Mouse (Mus musculus) cortical plate, adult 2 months (tissue): ENCODE data around the gene Mast1. TPM values are rescaled to one million over a fixed set of nuclear protein-coding genes. Genes with fewer than 3 reads are reported as not detected.

Source experiments
- H3K27ac ChIP-seq: fragments of 200-500 bp; 2 replicates; pipeline ENCODE4 v1.5.1; 2012; ENCODE audit warnings: low read length, control low read depth, inconsistent platforms; ENCODE audit not compliant: insufficient read depth
- H3K4me1 ChIP-seq: fragments of 200-500 bp; 2 replicates; pipeline ENCODE4 v1.6.1; 2011; ENCODE audit warnings: low read length; ENCODE audit not compliant: control insufficient read depth, insufficient read depth
- H3K4me3 ChIP-seq: fragments of 200-500 bp; 2 replicates; pipeline ENCODE4 v1.5.1; 2011; ENCODE audit warnings: mild to moderate bottlenecking, low read length, control low read depth; ENCODE audit not compliant: insufficient read depth
- CTCF ChIP-seq: fragments of 200-500 bp; IDR thresholded peaks from 2 replicates; pipeline ENCODE4 v1.5.1; 2011; ENCODE audit warnings: mild to moderate bottlenecking, control low read depth, low read length; ENCODE audit not compliant: insufficient read depth; ENCODE audit errors: extremely low read depth
- POLR2A ChIP-seq: fragments of 200-500 bp; IDR thresholded peaks from 2 replicates; pipeline ENCODE4 v1.6.1; 2011; ENCODE audit warnings: mild to moderate bottlenecking, low read length, control low read depth; ENCODE audit not compliant: insufficient read depth; ENCODE audit errors: extremely low read depth
- polyA plus RNA-seq: library from polyadenylated mRNA; depleted of rRNA; stranded (reverse); fragments of >200 nt; gene quantifications from 2 replicates; pipeline ENCODE4 v1.2.3, GENCODE M21; 2012

Mast1 gene
- polyA plus RNA-seq, 1 experiment = 76.0 TPM

DNA sequence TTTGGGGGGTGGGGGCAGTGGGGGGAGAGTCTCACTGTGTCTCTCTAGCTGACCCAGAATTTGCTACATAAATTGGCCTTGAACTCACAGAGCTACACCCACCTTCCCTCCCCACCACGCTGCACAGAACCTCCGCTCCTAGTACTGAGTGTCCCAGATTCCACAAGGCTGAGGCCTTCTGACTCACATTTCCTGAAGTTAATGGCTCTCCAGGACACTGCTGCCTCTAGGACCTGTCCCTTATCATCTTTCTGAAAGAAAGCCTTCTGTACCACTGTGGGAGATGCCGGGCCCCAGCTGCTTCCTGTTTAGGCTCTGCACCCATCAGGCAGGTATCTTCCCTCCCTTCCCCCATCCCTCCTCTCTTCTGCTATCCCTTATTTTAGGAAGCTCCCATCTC is 29.4 kb upstream of the Mast1 start:
- no peak overlapping the region for H3K27ac ChIP-seq
- H3K4me1 ChIP-seq = peaks cover 9% of the 10 kb centered on the region; the same call in 1 of the 2 replicates
- no peak for TF ChIP-seq CTCF
- no peak for TF ChIP-seq POLR2A
- no peak overlapping the region for H3K4me3 ChIP-seq

DNA sequence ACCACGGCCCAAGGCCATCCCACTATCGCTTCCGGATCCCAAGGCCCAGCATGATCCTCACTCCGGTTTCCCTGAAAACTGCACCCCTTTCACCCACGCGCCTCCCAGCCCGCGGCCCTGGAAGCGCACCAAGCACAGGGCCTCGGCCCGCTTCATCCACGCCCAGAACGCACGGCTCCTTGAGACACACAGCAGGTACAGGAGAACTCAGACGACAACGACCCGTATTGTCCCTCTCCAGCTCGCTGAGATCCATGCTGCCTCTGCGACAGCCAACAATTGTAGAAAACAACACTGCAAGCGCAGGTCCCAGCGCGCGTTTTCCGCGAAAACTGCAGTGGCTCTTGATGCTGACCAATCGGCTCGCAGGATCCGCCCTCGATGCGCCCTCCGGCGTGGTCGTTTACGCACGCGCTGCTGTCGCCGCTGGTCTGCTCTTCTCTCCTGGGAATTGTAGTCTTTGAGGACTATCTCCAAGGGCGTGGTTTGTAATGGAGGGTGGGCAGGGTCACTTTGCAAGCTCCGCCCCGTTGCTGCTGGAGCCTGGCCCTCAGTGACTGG is 28.7 kb upstream of the Mast1 start:
- TF ChIP-seq POLR2A = peak; percentile 75; the same call in 1 of the 2 replicates
- no peak for TF ChIP-seq CTCF
- peak overlapping the region; percentile 67 for H3K4me3 ChIP-seq
- H3K27ac ChIP-seq = no peak overlapping the region
- peaks cover 9% of the 10 kb centered on the region; the same call in 1 of the 2 replicates for H3K4me1 ChIP-seq

DNA sequence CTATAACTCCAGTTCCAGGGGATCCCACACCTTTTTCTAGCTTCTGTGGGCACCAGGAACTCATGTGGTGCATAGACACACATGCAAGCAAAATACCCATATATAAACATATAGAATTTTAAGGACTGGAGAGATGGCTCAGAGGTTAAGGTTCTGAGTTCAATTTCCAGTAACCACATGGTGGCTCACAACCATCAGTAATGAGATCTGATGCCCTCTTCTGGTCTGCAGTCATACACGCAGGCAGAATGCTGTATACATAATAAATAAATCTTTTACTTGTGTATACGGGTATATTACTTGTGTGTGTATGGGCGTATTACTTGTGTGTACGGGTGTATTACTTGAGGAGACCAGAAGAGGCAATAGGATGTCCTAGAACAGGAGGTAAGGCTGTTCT is 26.8 kb upstream of the Mast1 start:
- TF ChIP-seq CTCF (no peak), POLR2A (no peak)
- Histone ChIP-seq H3K4me1 (peaks cover 7% of the 10 kb centered on the region; the same call in 1 of the 2 replicates), H3K27ac (no peak overlapping the region), H3K4me3 (no peak overlapping the region)

DNA sequence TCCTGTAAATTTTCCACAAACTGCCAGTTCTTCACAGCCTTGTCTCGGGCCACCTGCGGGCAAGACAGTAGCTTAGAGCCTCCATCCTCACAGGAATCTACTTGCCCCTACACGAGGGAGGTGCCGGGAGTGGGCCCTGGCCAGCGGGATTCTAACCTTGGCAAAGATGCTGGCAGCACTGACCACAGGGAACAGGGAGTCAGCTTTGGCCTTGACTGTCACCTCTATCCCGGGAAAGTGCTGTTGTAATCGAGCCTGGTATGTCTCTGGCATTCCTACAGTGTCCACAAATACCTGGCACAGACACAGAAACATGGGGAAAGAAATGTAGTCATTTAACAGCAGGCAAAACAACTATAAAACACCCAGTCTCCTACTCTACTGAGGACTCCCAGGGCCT is 22.7 kb upstream of the Mast1 start:
- no peaks in the 10 kb centered on the region for H3K4me1 ChIP-seq
- no peak for TF ChIP-seq POLR2A

DNA sequence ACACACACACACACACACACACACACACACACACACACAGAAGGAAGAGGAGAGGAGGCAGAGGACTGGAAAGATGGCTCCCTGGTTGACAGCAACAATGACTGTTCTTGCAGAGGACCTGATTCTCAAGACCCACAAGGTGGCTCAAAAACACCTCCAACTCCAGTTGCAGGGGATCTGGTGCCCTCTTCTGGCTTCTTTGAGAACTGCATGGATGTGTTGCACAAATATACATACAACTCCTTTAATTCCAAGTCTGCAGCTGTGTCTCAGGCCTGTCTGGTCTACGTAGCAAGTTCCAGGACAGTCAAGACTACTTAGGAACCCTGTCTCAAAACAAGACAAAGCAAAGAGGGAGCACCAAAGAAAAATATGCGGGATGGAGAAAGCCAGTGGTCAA is 19.6 kb upstream of the Mast1 start:
- Histone ChIP-seq H3K4me3 (no peak overlapping the region), H3K4me1 (no peaks in the 10 kb centered on the region), H3K27ac (no peak overlapping the region)
- TF ChIP-seq POLR2A (no peak), CTCF (peak; percentile 85)

More for the DNA sequence above, 22.7 kb upstream of the Mast1 start:
- Histone ChIP-seq H3K4me3 (no peak overlapping the region), H3K27ac (no peak overlapping the region)

- H3K27ac ChIP-seq = no peak overlapping the region
- H3K4me3 ChIP-seq = no peak overlapping the region
- H3K4me1 ChIP-seq = no peaks in the 10 kb centered on the region
- no peak for TF ChIP-seq POLR2A
- TF ChIP-seq CTCF = no peak
Measured at GRCm38 (mm10) chr8:84952612-84953255, 15.6 kb upstream of the Mast1 start.

- TF ChIP-seq POLR2A (no peak), CTCF (no peak)
- H3K4me3 ChIP-seq = no peak overlapping the region
- H3K27ac ChIP-seq = no peak overlapping the region
- H3K4me1 ChIP-seq = no peaks in the 10 kb centered on the region
Measured at GRCm38 (mm10) chr8:84949753-84950152, 12.6 kb upstream of the Mast1 start.

GRCm38 (mm10) chr8:84947241-84947545 is 10.0 kb upstream of the Mast1 start:
- Histone ChIP-seq H3K4me3 (peak overlapping the region; percentile 37; the same call in 1 of the 2 replicates), H3K27ac (no peak overlapping the region), H3K4me1 (no peaks in the 10 kb centered on the region)
- no peak for TF ChIP-seq POLR2A
- TF ChIP-seq CTCF = no peak

DNA sequence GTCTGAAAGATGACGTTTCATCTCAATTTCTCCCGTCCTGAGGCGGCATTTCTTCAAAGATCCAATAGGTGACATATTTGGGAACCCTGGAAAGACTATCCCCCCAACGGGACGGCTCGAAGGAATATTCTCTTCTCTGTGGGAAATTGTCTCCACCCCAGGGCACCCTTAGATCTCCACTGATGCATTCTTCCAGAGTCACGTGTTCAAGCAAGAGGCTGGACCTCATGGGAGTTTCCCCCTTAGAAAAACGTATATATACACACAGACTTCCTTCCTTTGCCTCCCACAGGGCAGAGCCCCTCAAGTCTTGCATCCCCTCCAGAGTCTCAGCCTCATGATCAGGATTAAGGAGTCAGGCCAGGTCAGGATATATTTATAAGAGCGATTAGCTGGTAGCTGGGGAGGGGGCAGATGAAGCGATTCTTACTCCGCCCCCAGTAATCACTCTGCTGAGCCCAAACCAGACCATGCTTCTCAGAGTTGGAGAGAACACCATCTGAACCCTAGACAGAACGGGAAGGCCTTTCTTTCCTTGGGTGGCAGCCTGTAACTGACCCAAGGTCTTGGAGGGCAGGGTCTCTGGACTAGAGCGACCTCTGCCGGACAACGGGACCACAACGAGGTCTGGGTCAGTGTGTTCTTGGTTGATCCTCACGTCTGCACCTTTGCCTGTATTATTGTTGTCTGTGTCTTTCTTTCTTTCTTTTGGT is 9.5 kb upstream of the Mast1 start, which contains the start of gene Rtbdn:
Rtbdn (plus strand) TSS at position 464 of the 713 bp plus-strand sequence.
- H3K4me1 ChIP-seq = no peaks in the 10 kb centered on the region
- H3K27ac ChIP-seq = no peak within 1 kb of the TSS; the same call in 1 of the 2 replicates
- TF ChIP-seq POLR2A = no peak
- peak; percentile 26 for TF ChIP-seq CTCF
- peak within 1 kb of the TSS; percentile 37 for H3K4me3 ChIP-seq
